Mouse (Mus musculus): Measurements from ENCODE around the gene Mymx. TPM values are rescaled to one million over a fixed set of nuclear protein-coding genes. Genes with fewer than 3 reads are reported as not detected.
"Not testable (repeated sequence)": the region's sequence is repeated elsewhere in the genome, so short reads cannot be mapped to it uniquely, and the experiment has no call there.

The Mymx gene
- polyA plus RNA-seq, 1 experiment from 2014 or later, result 0.37 TPM

DNA sequence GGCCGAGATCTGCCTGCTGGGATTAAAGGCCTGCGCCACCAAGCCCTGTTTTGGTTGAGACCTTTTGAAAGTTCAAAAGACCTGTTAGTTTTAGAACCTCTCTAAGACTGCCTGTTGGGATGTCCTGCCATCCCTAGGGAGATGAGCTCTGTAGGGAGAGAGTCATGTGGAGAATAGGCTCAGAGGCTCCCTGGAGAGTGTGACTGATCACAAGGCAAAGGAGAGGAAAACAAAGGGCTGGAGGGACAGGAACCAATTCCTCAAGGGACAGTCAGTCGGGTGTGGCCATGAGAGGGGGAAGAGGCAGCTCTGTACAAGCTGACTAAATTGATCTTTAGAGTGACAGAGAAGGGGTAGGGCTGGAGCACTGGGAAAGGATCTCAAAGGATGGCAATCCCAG is 26.3 kb upstream of the Mymx start:
- 37% methylated on average over 3 of the region's 3 CpGs for WGBS
- Histone ChIP-seq H3K36me3 (no peaks in the 10 kb centered on the region), H3K4me1 (peaks cover 32% of the 10 kb centered on the region), H3K9ac (no peak overlapping the region), H3K27me3 (replicated peaks) (peaks cover 9% of the 10 kb centered on the region; the same call in 1 of the 2 replicates), H3K4me3 (no peak overlapping the region), H3K4me2 (no peak overlapping the region), H3K9me3 (no peaks in the 10 kb centered on the region), H3K27ac (replicated peaks) (no peak overlapping the region)
- no peak for ATAC-seq (ENCODE audit: extremely low read depth, insufficient number of reproducible peaks, low FRiP score, low TSS enrichment)

DNA sequence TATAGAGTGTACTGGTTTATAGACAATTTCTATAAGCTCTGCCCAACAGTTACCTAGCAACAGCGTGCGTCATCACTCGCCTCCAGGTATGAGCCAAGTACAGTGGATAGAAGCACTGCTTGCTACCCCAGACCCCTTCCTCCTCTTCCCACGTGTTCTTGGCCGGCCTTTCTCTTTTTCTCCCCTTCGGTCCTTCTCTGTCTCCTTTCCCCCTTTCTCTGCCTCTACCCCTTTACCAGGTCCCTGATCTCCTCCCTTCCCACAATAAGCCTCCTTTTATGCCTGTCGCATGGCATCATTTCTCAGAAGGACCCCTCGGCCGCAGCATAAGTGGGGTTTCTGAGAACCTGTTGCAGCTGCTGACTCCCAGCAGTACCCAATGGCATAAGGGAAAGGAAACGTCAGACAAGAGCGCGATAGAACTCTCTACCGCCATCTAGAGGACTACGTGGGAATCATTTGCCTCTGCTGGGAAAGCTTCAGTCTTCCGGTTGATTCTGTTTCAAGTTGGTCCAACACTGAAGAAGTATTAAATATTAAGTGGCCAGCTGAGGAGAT is 24.8 kb upstream of the Mymx start:
- H3K4me2 ChIP-seq, result peak overlapping the region; percentile 55
- no peaks in the 10 kb centered on the region for H3K36me3 ChIP-seq
- H3K4me3 ChIP-seq, result 0 out of 2 replicates have a peak overlapping the region, but pooled peaks have one; percentile 2
- peaks cover 9% of the 10 kb centered on the region; the same call in 1 of the 2 replicates for H3K27me3 ChIP-seq (replicated peaks)
- WGBS, result 24% methylated on average over 15 of the region's 15 CpGs
- H3K27ac ChIP-seq (replicated peaks), result no peak overlapping the region
- no peaks in the 10 kb centered on the region for H3K9me3 ChIP-seq
- peak overlapping the region; percentile 44 for H3K9ac ChIP-seq
- H3K4me1 ChIP-seq, result peaks cover 32% of the 10 kb centered on the region
- no peak for ATAC-seq (ENCODE audit: extremely low read depth, insufficient number of reproducible peaks, low FRiP score, low TSS enrichment)

GRCm38 (mm10) chr17:45623425-45623824 is 21.5 kb upstream of the Mymx start:
- H3K27ac ChIP-seq (replicated peaks); H3K4me3 ChIP-seq; H3K9me3 ChIP-seq; ATAC-seq (ENCODE audit: extremely low read depth, insufficient number of reproducible peaks, low FRiP score, low TSS enrichment); H3K36me3 ChIP-seq; H3K9ac ChIP-seq; H3K4me2 ChIP-seq; H3K27me3 ChIP-seq (replicated peaks): not testable (repeated sequence)
- H3K4me1 ChIP-seq, result peaks cover 27% of the 10 kb centered on the region
- WGBS, result 76% methylated on average over 8 of the region's 8 CpGs

- H3K4me2 ChIP-seq, result peak overlapping the region; percentile 65
Observed at GRCm38 (mm10) chr17:45619386-45620256, 17.7 kb upstream of the Mymx start.

DNA sequence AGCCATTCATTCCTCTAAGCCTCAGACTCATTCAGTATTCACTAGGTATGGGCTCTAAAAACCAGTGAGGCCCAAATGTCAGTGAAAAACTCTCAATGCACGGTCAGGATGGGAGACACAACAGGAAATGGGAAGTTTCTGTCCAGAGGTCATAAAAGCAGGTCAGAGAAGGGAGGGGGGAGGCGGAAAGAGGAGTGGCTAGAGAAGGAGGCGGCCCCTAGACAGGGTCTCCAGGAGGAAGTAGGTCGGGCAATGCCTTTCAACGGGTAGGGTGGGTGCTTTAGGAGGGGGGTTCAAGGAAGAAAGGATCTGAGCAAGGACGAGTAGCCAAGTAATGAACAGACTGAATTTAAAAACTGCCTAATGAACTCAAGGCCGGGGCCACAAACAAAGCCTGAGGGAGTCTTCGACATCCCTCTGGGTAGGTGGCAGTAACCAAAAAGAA is 17.1 kb upstream of the Mymx start:
- peak overlapping the region; percentile 87 for H3K27ac ChIP-seq (replicated peaks)
- H3K4me3 ChIP-seq, result peak overlapping the region; percentile 36
- no peaks in the 10 kb centered on the region for H3K36me3 ChIP-seq
- 21% methylated on average over 8 of the region's 8 CpGs for WGBS
- H3K4me2 ChIP-seq, result peak overlapping the region; percentile 65
- peaks cover 19% of the 10 kb centered on the region for H3K4me1 ChIP-seq
- peak overlapping the region; percentile 71 for H3K9ac ChIP-seq
- no peak for ATAC-seq (ENCODE audit: extremely low read depth, insufficient number of reproducible peaks, low FRiP score, low TSS enrichment)
- H3K9me3 ChIP-seq, result no peaks in the 10 kb centered on the region
- H3K27me3 ChIP-seq (replicated peaks), result no peaks in the 10 kb centered on the region

More at GRCm38 (mm10) chr17:45619386-45620256, 17.7 kb upstream of the Mymx start:
- Histone ChIP-seq H3K4me1 (peaks cover 19% of the 10 kb centered on the region), H3K27me3 (replicated peaks) (no peaks in the 10 kb centered on the region), H3K9ac (peak overlapping the region; percentile 71), H3K36me3 (no peaks in the 10 kb centered on the region), H3K27ac (replicated peaks) (peak overlapping the region; percentile 87), H3K4me3 (peak overlapping the region; percentile 36), H3K9me3 (no peaks in the 10 kb centered on the region)
- 18% methylated on average over 20 of the region's 20 CpGs for WGBS
- ATAC-seq (ENCODE audit: extremely low read depth, insufficient number of reproducible peaks, low FRiP score, low TSS enrichment), result no peak

- Histone ChIP-seq H3K9me3 (no peaks in the 10 kb centered on the region), H3K4me3 (no peak overlapping the region), H3K27me3 (replicated peaks) (no peaks in the 10 kb centered on the region), H3K4me1 (peaks cover 19% of the 10 kb centered on the region), H3K4me2 (no peak overlapping the region), H3K9ac (no peak overlapping the region), H3K36me3 (no peaks in the 10 kb centered on the region), H3K27ac (replicated peaks) (no peak overlapping the region)
- no peak for ATAC-seq (ENCODE audit: extremely low read depth, insufficient number of reproducible peaks, low FRiP score, low TSS enrichment)
- WGBS, result 81% methylated on average over 6 of the region's 6 CpGs
Observed at GRCm38 (mm10) chr17:45617655-45618054, 15.8 kb upstream of the Mymx start.

GRCm38 (mm10) chr17:45616679-45617078 is 14.8 kb upstream of the Mymx start:
- Histone ChIP-seq H3K4me2 (no peak overlapping the region), H3K4me3 (no peak overlapping the region), H3K27me3 (replicated peaks) (no peaks in the 10 kb centered on the region), H3K9me3 (no peaks in the 10 kb centered on the region), H3K27ac (replicated peaks) (no peak overlapping the region), H3K4me1 (peaks cover 19% of the 10 kb centered on the region), H3K36me3 (no peaks in the 10 kb centered on the region), H3K9ac (no peak overlapping the region)
- no peak for ATAC-seq (ENCODE audit: extremely low read depth, insufficient number of reproducible peaks, low FRiP score, low TSS enrichment)
- 79% methylated on average over 3 of the region's 3 CpGs for WGBS

DNA sequence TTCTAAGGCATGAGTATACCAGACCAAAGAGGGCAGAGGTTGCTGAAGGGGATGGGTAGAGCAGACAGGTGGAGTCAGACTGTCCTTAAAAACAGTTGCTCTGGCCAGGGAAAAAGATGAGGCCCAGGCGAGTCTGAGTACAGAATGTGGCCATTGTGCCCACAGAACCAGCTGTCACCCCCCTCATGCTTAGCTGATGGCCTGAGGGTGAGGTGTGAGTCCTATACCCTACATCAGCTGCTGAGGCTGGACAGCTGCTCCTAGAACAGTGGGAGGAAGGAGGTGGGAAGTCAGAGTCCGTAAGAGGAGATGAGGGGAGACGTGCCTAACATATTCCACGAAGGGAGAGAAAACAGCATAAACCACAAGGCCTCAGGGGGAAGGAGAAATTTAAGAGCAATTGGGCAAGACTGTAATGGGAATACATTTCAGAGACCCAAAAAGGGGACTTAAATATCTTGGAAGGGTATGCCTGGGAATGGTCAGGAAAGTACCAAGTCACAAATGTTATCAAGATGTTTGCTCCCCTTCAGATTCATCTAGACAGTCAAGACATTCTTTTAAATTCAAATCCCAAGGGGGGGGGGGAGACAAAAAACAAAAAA is 14.2 kb upstream of the Mymx start:
- H3K9me3 ChIP-seq, result no peaks in the 10 kb centered on the region
- no peak overlapping the region for H3K4me2 ChIP-seq
- H3K27ac ChIP-seq (replicated peaks), result no peak overlapping the region
- WGBS, result 56% methylated on average over 4 of the region's 4 CpGs
- H3K27me3 ChIP-seq (replicated peaks), result no peaks in the 10 kb centered on the region
- H3K36me3 ChIP-seq, result no peaks in the 10 kb centered on the region
- H3K4me3 ChIP-seq, result no peak overlapping the region
- H3K4me1 ChIP-seq, result peaks cover 21% of the 10 kb centered on the region
- ATAC-seq (ENCODE audit: extremely low read depth, insufficient number of reproducible peaks, low FRiP score, low TSS enrichment), result no peak
- H3K9ac ChIP-seq, result no peak overlapping the region

DNA sequence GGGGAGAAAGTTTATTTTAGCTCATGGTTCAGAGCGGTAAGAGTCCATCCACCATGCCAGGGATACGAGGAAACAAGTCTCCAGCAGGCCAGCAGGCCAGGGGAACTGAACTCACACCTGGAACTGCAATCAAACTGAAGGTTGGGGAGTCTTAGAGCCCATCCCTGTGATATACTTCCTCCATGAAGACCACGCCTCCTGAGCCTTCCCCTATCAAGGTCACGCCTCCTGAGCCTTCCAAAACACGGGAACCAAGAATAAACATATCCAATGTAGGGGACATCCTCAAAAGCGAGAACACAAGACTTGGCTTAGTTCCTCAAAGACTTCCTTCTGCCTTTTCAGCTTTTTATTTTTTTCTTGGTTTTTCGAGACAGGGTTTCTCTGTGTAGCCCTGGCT is 11.0 kb upstream of the Mymx start:
- H3K4me1 ChIP-seq, result peaks cover 15% of the 10 kb centered on the region
- H3K27me3 ChIP-seq (replicated peaks), result no peaks in the 10 kb centered on the region
- 82% methylated on average over 7 of the region's 7 CpGs for WGBS
- H3K9me3 ChIP-seq, result no peaks in the 10 kb centered on the region
- H3K27ac ChIP-seq (replicated peaks), result no peak overlapping the region
- no peak overlapping the region for H3K9ac ChIP-seq
- no peak overlapping the region for H3K4me2 ChIP-seq
- no peaks in the 10 kb centered on the region for H3K36me3 ChIP-seq
- H3K4me3 ChIP-seq, result no peak overlapping the region
- ATAC-seq (ENCODE audit: extremely low read depth, insufficient number of reproducible peaks, low FRiP score, low TSS enrichment), result no peak

DNA sequence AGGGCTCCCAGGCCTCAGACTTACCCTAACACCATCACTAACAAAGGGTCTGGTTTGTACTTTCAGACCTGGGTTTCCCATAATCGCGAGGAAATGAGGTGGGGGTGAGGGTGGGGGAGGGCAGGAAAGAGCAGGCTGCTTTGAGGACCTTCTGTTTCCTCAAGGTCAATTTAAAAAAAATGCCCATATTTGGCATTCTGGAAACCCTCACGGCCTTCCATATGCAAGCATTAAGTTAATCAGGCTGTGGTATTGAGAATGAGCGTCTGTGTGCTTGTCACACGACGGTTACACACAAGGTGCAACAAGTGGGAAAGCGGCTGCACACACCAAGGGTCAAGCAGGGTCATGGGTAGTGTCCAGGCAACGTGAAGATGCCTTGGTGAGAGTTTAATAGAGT is 10.1 kb upstream of the Mymx start:
- no peaks in the 10 kb centered on the region for H3K36me3 ChIP-seq
- H3K4me1 ChIP-seq, result peaks cover 15% of the 10 kb centered on the region
- WGBS, result 70% methylated on average over 8 of the region's 8 CpGs
- H3K9ac ChIP-seq, result no peak overlapping the region
- H3K4me2 ChIP-seq, result no peak overlapping the region
- no peaks in the 10 kb centered on the region for H3K27me3 ChIP-seq (replicated peaks)
- H3K27ac ChIP-seq (replicated peaks), result no peak overlapping the region
- no peak for ATAC-seq (ENCODE audit: extremely low read depth, insufficient number of reproducible peaks, low FRiP score, low TSS enrichment)
- H3K4me3 ChIP-seq, result no peak overlapping the region
- no peaks in the 10 kb centered on the region for H3K9me3 ChIP-seq

- ATAC-seq (ENCODE audit: extremely low read depth, insufficient number of reproducible peaks, low FRiP score, low TSS enrichment), result peak; percentile 37; the same call in 1 of the 2 replicates
- WGBS, result 23% methylated on average over 5 of the region's 5 CpGs
- no peaks in the 10 kb centered on the region for H3K9me3 ChIP-seq
- 0 out of 2 replicates have a peak overlapping the region, but pooled peaks have one; percentile 47 for H3K9ac ChIP-seq
- no peaks in the 10 kb centered on the region for H3K27me3 ChIP-seq (replicated peaks)
- H3K36me3 ChIP-seq, result no peaks in the 10 kb centered on the region
- peak overlapping the region; percentile 73 for H3K27ac ChIP-seq (replicated peaks)
- H3K4me2 ChIP-seq, result peak overlapping the region; percentile 30
- no peak overlapping the region for H3K4me3 ChIP-seq
- peaks cover 15% of the 10 kb centered on the region for H3K4me1 ChIP-seq
Observed at GRCm38 (mm10) chr17:45610144-45610866, 8.4 kb upstream of the Mymx start.
